Mouse (Mus musculus) liver, embryonic 12.5 days (tissue): ENCODE results near the gene G3bp1. TPM values are rescaled to one million over a fixed set of nuclear protein-coding genes. Genes with fewer than 3 reads are reported as not detected.

Experiments used
- ATAC-seq: fragments of 200-750 bp; cut with Nextera tagmentation; 2 replicates; pipeline ENCODE4 v1.8.0; 2017; ENCODE audit warnings: moderate number of reproducible peaks, mild to moderate bottlenecking, moderate library complexity
- H3K27ac ChIP-seq: fragments of 300-500 bp; sonication (generic); 2 replicates; pipeline ENCODE4 v1.5.1; 2016; ENCODE audit warnings: mild to moderate bottlenecking
- H3K27me3 ChIP-seq: fragments of 300-500 bp; sonication (generic); replicated peaks from 2 replicates; pipeline ENCODE4 v1.6.1; 2016; ENCODE audit warnings: mild to moderate bottlenecking, moderate library complexity
- H3K36me3 ChIP-seq: fragments of 300-500 bp; sonication (generic); 2 replicates; pipeline ENCODE4 v1.6.1; 2016; ENCODE audit warnings: mild to moderate bottlenecking, moderate library complexity
- H3K4me1 ChIP-seq: fragments of 300-500 bp; sonication (generic); 2 replicates; pipeline ENCODE4 v1.6.1; 2016
- H3K4me2 ChIP-seq: fragments of 300-500 bp; sonication (generic); 2 replicates; pipeline ENCODE4 v1.6.1; 2016; ENCODE audit warnings: mild to moderate bottlenecking, moderate library complexity
- H3K4me3 ChIP-seq: fragments of 300-500 bp; sonication (generic); 2 replicates; pipeline ENCODE4 v1.5.1; 2016; ENCODE audit warnings: mild to moderate bottlenecking, moderate library complexity
- H3K9ac ChIP-seq: fragments of 300-500 bp; sonication (generic); 2 replicates; pipeline ENCODE4 v1.6.1; 2016; ENCODE audit warnings: mild to moderate bottlenecking, moderate library complexity
- H3K9me3 ChIP-seq: fragments of 300-500 bp; sonication (generic); replicated peaks from 2 replicates; pipeline ENCODE4 v1.6.1; 2016; ENCODE audit warnings: mild to moderate bottlenecking, moderate library complexity
- WGBS: fragments of 180-500 bp; shearing (Covaris S2); methylation state at CpG from one replicate; pipeline ENCODE4 v1.1.7; 2016; ENCODE audit not compliant: insufficient replicate concordance; 5-methylcytosine and 5-hydroxymethylcytosine counted together
- polyA plus RNA-seq: library from polyadenylated mRNA; unstranded; fragments of >200 nt; fragmentation: Nextera tagmentation; extraction: Ambion mirVana; gene quantifications from 2 replicates; pipeline ENCODE4 v1.2.1, GENCODE M21; 2016

The G3bp1 gene
- polyA plus RNA-seq, 1 experiment from 2014 or later: 136 TPM

- Histone ChIP-seq H3K9ac (no peak overlapping the region), H3K4me3 (no peak overlapping the region), H3K27me3 (no peaks in the 10 kb centered on the region), H3K27ac (no peak overlapping the region), H3K4me1 (peaks cover 8% of the 10 kb centered on the region; the same call in 1 of the 2 replicates), H3K4me2 (no peak overlapping the region), H3K9me3 (no peaks in the 10 kb centered on the region), H3K36me3 (peaks cover 57% of the 10 kb centered on the region)
- WGBS: 33% methylated on average over 4 of the region's 4 CpGs
- ATAC-seq: peak; percentile 30; the same call in 1 of the 2 replicates
These were observed 22.9 kb upstream of the G3bp1 start for GRCm38 (mm10) chr11:55446579-55446978.

GRCm38 (mm10) chr11:55449531-55449930 is 20.0 kb upstream of the G3bp1 start:
- H3K9me3 ChIP-seq: no peaks in the 10 kb centered on the region
- peaks cover 78% of the 10 kb centered on the region for H3K36me3 ChIP-seq
- 58% methylated on average over 7 of the region's 7 CpGs for WGBS
- peaks cover 10% of the 10 kb centered on the region; the same call in 1 of the 2 replicates for H3K4me1 ChIP-seq
- no peak overlapping the region for H3K4me3 ChIP-seq
- no peak overlapping the region for H3K9ac ChIP-seq
- no peaks in the 10 kb centered on the region for H3K27me3 ChIP-seq
- no peak for ATAC-seq
- no peak overlapping the region for H3K4me2 ChIP-seq
- 0 out of 2 replicates have a peak overlapping the region, but pooled peaks have one; percentile 14 for H3K27ac ChIP-seq

- Histone ChIP-seq H3K36me3 (peaks cover 77% of the 10 kb centered on the region), H3K27me3 (no peaks in the 10 kb centered on the region), H3K27ac (no peak overlapping the region), H3K9me3 (no peaks in the 10 kb centered on the region), H3K4me3 (no peak overlapping the region), H3K4me1 (peaks cover 16% of the 10 kb centered on the region), H3K9ac (no peak overlapping the region), H3K4me2 (no peak overlapping the region)
- ATAC-seq: no peak
- 62% methylated on average over 4 of the region's 4 CpGs for WGBS
These were observed 19.2 kb upstream of the G3bp1 start for GRCm38 (mm10) chr11:55450311-55450710.

GRCm38 (mm10) chr11:55453640-55454039 is 15.8 kb upstream of the G3bp1 start:
- Histone ChIP-seq H3K4me1 (peaks cover 24% of the 10 kb centered on the region), H3K27me3 (no peaks in the 10 kb centered on the region), H3K4me2 (no peak overlapping the region), H3K36me3 (peaks cover 59% of the 10 kb centered on the region), H3K9ac (no peak overlapping the region), H3K4me3 (no peak overlapping the region), H3K9me3 (no peaks in the 10 kb centered on the region), H3K27ac (no peak overlapping the region)
- no peak for ATAC-seq
- 70% methylated on average over 4 of the region's 4 CpGs for WGBS

GRCm38 (mm10) chr11:55455166-55455565 is 14.3 kb upstream of the G3bp1 start:
- H3K4me2 ChIP-seq: no peak overlapping the region
- 57% methylated on average over 2 of the region's 2 CpGs for WGBS
- H3K4me1 ChIP-seq: peaks cover 32% of the 10 kb centered on the region
- H3K9me3 ChIP-seq: no peaks in the 10 kb centered on the region
- peaks cover 43% of the 10 kb centered on the region for H3K36me3 ChIP-seq
- H3K9ac ChIP-seq: no peak overlapping the region
- H3K4me3 ChIP-seq: no peak overlapping the region
- no peak for ATAC-seq
- H3K27ac ChIP-seq: no peak overlapping the region
- H3K27me3 ChIP-seq: no peaks in the 10 kb centered on the region

- WGBS: 67% methylated on average over 4 of the region's 4 CpGs
- Histone ChIP-seq H3K36me3 (peaks cover 14% of the 10 kb centered on the region), H3K9ac (no peak overlapping the region), H3K4me2 (no peak overlapping the region), H3K27me3 (no peaks in the 10 kb centered on the region), H3K9me3 (no peaks in the 10 kb centered on the region), H3K27ac (0 out of 2 replicates have a peak overlapping the region, but pooled peaks have one; percentile 5), H3K4me3 (no peak overlapping the region), H3K4me1 (peaks cover 48% of the 10 kb centered on the region)
- ATAC-seq: no peak
These were observed 11.0 kb upstream of the G3bp1 start for GRCm38 (mm10) chr11:55458501-55458900.

- Histone ChIP-seq H3K36me3 (peaks cover under 1% of the 10 kb centered on the region), H3K4me2 (peak overlapping the region; percentile 95), H3K4me1 (peaks cover 42% of the 10 kb centered on the region), H3K9ac (peak overlapping the region; percentile 88), H3K27me3 (no peaks in the 10 kb centered on the region), H3K27ac (peak overlapping the region; percentile 84), H3K4me3 (peak overlapping the region; percentile 87), H3K9me3 (no peaks in the 10 kb centered on the region)
- ATAC-seq: no peak
- WGBS: 29% methylated on average over 3 of the region's 3 CpGs
These were observed 9.5 kb upstream of the G3bp1 start for GRCm38 (mm10) chr11:55459850-55460558.

- no peaks in the 10 kb centered on the region for H3K36me3 ChIP-seq
- H3K27ac ChIP-seq: peak overlapping the region; percentile 84
- H3K4me3 ChIP-seq: peak overlapping the region; percentile 87
- peak overlapping the region; percentile 95 for H3K4me2 ChIP-seq
- no peaks in the 10 kb centered on the region for H3K9me3 ChIP-seq
- ATAC-seq: peak; percentile 25
- peaks cover 40% of the 10 kb centered on the region for H3K4me1 ChIP-seq
- H3K9ac ChIP-seq: peak overlapping the region; percentile 88
- no peaks in the 10 kb centered on the region for H3K27me3 ChIP-seq
- under 1% methylated on average over 17 of the region's 17 CpGs for WGBS
These were observed 8.9 kb upstream of the G3bp1 start for GRCm38 (mm10) chr11:55460559-55461018.

- H3K4me2 ChIP-seq: peak within 1 kb of the TSS; percentile 95
- H3K9me3 ChIP-seq: no peaks in the 10 kb centered on the region
- H3K4me3 ChIP-seq: peak within 1 kb of the TSS; percentile 87
- WGBS: under 1% methylated on average over 36 of the region's 36 CpGs
- H3K27ac ChIP-seq: peak within 1 kb of the TSS; percentile 84
- peak; percentile 98 for ATAC-seq
- H3K4me1 ChIP-seq: peaks cover 40% of the 10 kb centered on the region
- H3K27me3 ChIP-seq: no peaks in the 10 kb centered on the region
- no peaks in the 10 kb centered on the region for H3K36me3 ChIP-seq
- H3K9ac ChIP-seq: peak within 1 kb of the TSS; percentile 88
These were observed 8.4 kb upstream of the G3bp1 start, which contains the start of gene Atox1 for GRCm38 (mm10) chr11:55461019-55461645. TSS of gene Atox1 (minus strand) at chr11:55461239.

GRCm38 (mm10) chr11:55462149-55462548 is 7.3 kb upstream of the G3bp1 start:
- Histone ChIP-seq H3K9me3 (no peaks in the 10 kb centered on the region), H3K4me3 (no peak overlapping the region), H3K36me3 (no peaks in the 10 kb centered on the region), H3K27ac (peak overlapping the region; percentile 84), H3K27me3 (no peaks in the 10 kb centered on the region), H3K4me2 (0 out of 2 replicates have a peak overlapping the region, but pooled peaks have one; percentile 95), H3K4me1 (peaks cover 40% of the 10 kb centered on the region), H3K9ac (no peak overlapping the region)
- WGBS: 97% methylated on average over 9 of the region's 9 CpGs
- ATAC-seq: no peak

- H3K4me1 ChIP-seq: peaks cover 36% of the 10 kb centered on the region
- no peaks in the 10 kb centered on the region for H3K36me3 ChIP-seq
- H3K9me3 ChIP-seq: no peaks in the 10 kb centered on the region
- WGBS: 78% methylated on average over 10 of the region's 10 CpGs
- ATAC-seq: no peak
- H3K27me3 ChIP-seq: no peaks in the 10 kb centered on the region
- H3K9ac ChIP-seq: no peak overlapping the region
- no peak overlapping the region for H3K4me2 ChIP-seq
- H3K4me3 ChIP-seq: no peak overlapping the region
- no peak overlapping the region for H3K27ac ChIP-seq
These were observed 4.8 kb upstream of the G3bp1 start for GRCm38 (mm10) chr11:55464707-55465106.

- H3K4me1 ChIP-seq: peaks cover 31% of the 10 kb centered on the region
- no peaks in the 10 kb centered on the region for H3K36me3 ChIP-seq
- no peak overlapping the region for H3K9ac ChIP-seq
- no peak for ATAC-seq
- no peaks in the 10 kb centered on the region for H3K27me3 ChIP-seq
- no peak overlapping the region for H3K27ac ChIP-seq
- 86% methylated on average over 3 of the region's 3 CpGs for WGBS
- no peak overlapping the region for H3K4me3 ChIP-seq
- H3K9me3 ChIP-seq: no peaks in the 10 kb centered on the region
- no peak overlapping the region for H3K4me2 ChIP-seq
These were observed 4.3 kb upstream of the G3bp1 start for GRCm38 (mm10) chr11:55465177-55465576.
